Mouse (Mus musculus): Measurements from ENCODE around the gene Plekha4.
"Not testable (repeated sequence)": the region's sequence is repeated elsewhere in the genome, so short reads cannot be mapped to it uniquely, and the experiment has no call there.

Gene Plekha4

GRCm38 (mm10) chr7:45509181-45509882 is 16.8 kb upstream of the Plekha4 start:
- DNase-seq (ENCODE audit: extremely low read depth, low read depth), result peak; percentile 33

DNA sequence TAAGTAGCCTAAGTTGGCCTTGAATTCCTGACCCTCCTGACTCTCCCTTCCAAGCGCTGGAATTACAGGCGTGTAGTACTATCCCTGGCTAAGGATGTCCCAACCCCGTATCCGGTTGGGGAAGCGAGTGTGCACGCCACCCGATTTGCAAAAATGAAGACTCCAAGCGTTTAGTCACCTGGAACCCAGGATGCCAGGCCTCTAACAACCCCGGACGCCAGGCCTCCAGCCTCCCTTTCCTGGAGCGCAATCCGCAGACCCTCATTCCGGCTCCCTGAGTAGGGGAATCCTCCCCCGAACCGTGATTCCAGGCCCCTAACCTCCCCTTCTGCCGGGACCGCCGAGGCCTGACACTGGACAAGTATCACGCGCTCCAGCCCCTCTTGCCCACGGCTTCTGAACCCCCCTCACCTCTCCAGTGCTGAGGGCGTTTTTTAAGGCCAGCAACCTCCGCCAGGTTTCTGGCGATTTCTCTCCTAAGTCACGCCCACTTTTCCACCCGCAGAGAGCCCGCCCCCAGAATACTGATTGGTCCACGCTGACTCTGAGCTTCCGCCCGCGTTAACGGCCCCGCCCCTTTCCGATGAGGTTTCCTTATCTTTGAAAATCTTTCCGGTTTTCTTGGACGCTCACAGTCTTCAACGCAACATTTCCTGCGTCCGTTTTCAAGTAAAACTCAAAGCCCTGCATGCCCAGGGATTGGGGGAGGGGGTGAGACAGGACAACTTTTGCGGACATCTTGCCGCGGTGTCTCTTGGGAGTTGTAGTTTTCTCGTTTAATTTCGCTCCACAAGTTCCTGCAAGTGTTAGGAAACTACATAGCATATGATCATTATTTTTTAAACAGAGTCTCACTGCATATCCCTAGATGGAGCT is 16.0 kb upstream of the Plekha4 start, which contains the start of gene Nucb1:
Gene Nucb1, minus strand, starts transcription at position 495 of the 876 bp plus-strand sequence.
- peak; percentile 96 for DNase-seq (ENCODE audit: extremely low read depth, low read depth)

DNA sequence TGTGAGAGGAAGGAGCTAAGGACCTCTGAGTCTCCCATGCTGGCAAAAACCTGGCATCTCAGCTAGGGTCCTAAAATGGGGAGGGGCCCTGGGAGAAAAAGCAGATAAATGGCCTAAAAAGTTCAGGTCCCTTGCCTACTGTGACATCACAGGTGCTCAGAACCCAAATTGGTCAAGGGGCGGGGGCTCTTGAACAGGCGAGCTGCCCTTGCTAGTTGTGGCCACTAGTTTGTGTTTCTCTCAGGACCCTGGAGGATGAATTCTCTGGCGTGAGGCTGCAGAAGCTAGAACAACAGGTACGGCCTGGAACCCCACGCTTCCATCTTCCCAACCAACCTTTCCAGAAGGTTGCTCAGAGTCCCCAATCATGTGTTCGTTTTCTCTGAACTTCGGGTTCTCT is 11.7 kb upstream of the Plekha4 start:
- DNase-seq (ENCODE audit: extremely low read depth, low read depth), result no peak

GRCm38 (mm10) chr7:45515436-45515835 is 10.7 kb upstream of the Plekha4 start:
- DNase-seq (ENCODE audit: extremely low read depth, low read depth), result no peak

- not testable (repeated sequence) for DNase-seq (ENCODE audit: extremely low read depth, low read depth)
These were observed 9.3 kb upstream of the Plekha4 start for GRCm38 (mm10) chr7:45516846-45517245.

DNA sequence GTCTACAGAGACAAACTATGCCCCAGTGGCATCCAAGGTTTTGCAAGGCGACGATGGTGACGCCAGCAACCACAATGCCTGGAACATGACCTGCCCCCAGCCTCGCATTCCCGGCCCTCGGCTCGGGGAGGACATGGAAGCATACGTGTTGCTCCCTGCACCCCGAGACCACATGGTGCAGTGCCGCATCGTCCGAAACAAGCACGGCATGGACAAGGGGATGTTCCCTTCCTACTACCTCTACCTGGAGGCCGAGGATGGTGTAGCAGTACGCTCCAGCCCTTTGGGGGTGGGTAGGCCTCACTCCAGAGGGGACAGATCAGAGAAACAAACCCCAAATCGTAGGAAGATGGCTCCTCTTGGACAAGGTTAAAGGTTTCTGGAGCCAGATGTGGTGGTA is 7.5 kb upstream of the Plekha4 start:
- no peak for DNase-seq (ENCODE audit: extremely low read depth, low read depth)

GRCm38 (mm10) chr7:45519345-45520120 is 6.6 kb upstream of the Plekha4 start:
- DNase-seq (ENCODE audit: extremely low read depth, low read depth), result no peak

- DNase-seq (ENCODE audit: extremely low read depth, low read depth), result no peak
These were observed 5.5 kb upstream of the Plekha4 start for GRCm38 (mm10) chr7:45520605-45521004.

- DNase-seq (ENCODE audit: extremely low read depth, low read depth), result peak; percentile 88
These were observed 4.4 kb upstream of the Plekha4 start for GRCm38 (mm10) chr7:45521728-45522184.

GRCm38 (mm10) chr7:45522194-45522752 is 3.9 kb upstream of the Plekha4 start:
- no peak for DNase-seq (ENCODE audit: extremely low read depth, low read depth)

GRCm38 (mm10) chr7:45522957-45523676 is 3.0 kb upstream of the Plekha4 start:
- DNase-seq (ENCODE audit: extremely low read depth, low read depth), result no peak

DNA sequence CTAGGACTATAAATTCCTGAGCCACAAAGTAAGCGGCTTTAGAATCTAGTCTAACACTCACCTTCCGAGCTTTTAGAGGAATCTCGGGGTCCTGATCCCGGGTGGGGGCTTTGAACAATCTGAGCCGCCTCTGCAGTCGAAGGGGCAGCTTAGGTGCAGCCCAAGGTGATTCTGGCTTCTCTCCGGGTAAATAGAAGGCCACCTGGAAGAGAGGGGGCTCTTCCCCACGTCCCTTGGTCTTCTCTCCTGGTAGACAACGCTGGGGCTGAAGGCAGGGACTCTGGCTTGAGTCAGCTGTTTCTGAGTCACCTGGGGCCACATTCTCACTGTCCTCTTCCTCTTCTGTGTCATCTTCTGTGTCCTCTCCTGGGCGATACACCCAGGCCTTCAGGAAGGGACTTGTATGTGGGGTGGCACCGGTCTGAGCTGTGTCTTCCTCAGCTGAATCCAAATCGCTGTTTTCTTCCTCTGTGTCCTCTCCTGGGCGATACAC is 2.4 kb upstream of the Plekha4 start:
- DNase-seq (ENCODE audit: extremely low read depth, low read depth), result no peak

DNA sequence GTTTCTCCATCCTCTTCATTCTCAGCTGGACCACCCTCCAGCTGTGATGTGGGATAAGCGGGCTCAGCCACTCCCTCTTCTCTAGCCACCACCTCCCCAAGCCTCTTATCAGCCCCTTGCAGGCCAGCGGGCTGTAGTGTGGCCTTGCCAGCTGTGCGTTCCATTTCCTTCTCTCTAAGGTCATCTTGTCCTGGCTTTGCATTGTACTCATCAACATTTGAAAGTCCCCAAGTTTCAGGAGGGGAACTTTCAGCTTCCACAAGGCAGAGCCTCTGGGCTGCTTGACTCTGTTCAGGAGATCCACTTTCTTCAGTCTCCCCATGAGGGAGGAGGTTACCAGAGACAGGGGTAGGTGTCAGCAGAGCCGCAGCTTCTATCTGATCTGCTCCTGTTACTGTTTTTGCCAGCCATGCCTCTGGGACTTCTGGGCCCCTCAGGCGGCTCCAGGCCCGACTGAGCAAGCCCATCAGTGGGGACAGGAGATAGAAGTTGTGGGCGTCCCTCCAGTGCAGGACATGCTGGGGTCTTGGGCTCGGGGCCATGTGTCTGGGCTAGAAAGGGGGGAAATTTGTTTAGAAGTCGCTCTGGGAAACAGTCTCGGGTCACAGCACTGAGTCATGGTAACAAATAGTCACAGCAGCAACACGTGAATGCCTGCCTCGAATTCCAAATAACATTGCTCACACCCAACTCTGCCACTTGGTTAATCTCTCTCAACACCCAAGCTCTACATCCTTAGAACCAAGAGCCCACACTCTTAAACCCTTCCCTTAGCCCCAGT is 1.1 kb upstream of the Plekha4 start:
- peak; percentile 96 for DNase-seq (ENCODE audit: extremely low read depth, low read depth)

- DNase-seq (ENCODE audit: extremely low read depth, low read depth), result no peak
These were observed 467 bp downstream of the Plekha4 start for GRCm38 (mm10) chr7:45526474-45527120.

DNA sequence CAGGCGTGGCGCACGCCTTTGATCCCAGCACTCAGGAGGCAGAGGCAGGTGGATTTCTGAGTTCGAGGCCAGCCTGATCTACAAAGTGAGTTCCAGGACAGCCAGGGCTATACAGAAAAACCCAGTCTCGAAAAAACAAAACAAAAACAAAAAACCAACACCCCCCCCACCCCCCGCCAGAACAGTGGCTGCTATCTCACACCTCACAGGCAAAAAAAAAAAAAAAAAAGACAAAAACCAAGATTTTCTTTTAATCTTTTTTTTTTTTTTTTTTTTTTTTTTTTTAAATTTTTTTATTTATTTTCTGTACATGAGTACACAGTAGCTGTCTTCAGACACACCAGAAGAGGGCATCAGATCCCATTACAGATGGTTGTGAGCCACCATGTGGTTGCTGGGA is 1.0 kb downstream of the Plekha4 start:
- DNase-seq (ENCODE audit: extremely low read depth, low read depth), result not testable (repeated sequence)

GRCm38 (mm10) chr7:45529461-45529860 is 3.3 kb downstream of the Plekha4 start:
- DNase-seq (ENCODE audit: extremely low read depth, low read depth), result no peak

DNA sequence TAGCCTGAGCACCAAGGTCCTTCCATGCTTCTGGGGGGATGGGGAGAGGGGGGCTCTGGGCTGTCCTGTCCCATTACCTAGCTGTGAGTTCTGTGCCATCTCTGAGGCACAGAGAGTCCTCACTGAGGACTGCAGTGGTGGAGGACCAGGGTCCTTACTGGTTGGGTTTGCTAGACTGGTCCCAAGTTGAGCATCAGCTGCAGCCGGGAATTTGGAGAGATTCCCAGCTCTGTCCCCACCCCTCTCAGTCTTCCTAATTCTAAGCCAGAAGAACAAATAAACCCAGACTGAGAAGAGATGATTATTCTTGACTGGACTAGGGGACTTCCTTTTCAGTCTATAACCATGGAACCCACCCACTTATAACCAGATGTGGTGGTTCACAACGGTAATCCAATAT is 4.5 kb downstream of the Plekha4 start:
- no peak for DNase-seq (ENCODE audit: extremely low read depth, low read depth)

DNA sequence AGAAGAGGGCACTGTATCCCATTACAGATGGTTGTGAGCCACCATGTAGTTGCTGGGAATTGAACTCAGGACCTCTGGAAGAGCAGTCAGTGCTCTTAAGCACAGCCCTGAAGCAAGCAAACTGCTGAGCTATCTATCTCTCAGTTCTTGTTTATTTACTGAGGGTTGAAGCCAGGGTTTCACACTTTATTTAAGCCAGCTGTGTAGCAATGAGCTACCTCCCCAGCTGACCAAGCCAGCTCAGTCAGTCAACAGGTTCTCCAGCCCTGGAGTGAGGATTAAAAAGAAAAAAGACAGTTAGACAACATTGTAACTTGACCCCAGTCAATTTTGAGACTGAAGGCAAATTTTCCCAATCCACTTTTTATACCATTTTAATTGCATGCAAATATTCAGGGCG is 9.5 kb downstream of the Plekha4 start:
- DNase-seq (ENCODE audit: extremely low read depth, low read depth), result no peak

DNA sequence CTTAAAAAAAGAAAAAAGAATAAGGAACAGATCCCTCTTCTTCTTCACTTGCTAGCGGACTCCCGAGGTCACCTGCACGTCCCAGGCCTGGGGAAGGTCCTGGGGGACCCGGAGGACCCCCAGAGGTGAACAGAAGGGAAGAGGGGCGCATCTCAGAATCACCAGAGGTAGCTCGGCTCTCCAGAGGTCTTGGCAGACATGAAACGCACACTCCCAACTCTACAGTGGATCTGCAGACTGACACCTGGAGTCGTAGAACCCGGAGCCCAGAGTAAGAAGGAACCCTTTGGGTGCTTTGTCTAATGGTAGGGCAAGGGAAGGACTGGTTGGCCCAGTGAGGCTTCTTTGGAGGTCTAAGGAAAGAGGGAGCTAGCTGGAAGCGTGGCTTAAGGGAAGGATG is 11.5 kb downstream of the Plekha4 start:
- no peak for DNase-seq (ENCODE audit: extremely low read depth, low read depth)
